In genomic region chr4:32251946-32252672, GRCm38 (mm10) we compare ENCODE assay signal across 18 mouse cellular contexts. TPM values are rescaled to one million over a fixed set of nuclear protein-coding genes. Genes with fewer than 3 reads are reported as not detected.
DNase-seq lines count a peak whose midpoint lies in the region; ATAC-seq and TF ChIP-seq lines count a peak whose summit lies in the region.
"Had no signal": no experiment of that assay in that cellular context is flagged by ENCODE, and none has a peak within 500 bp of the region (broad histone marks: within the 10 kb centered on the region; RNA-seq: fewer than 3 reads in every experiment).

No protein-coding gene starts in this region.

- no peak for TF ChIP-seq CTCF in brain, embryonic 14.5 days (IDR thresholded peaks at IDR 0.05; ENCODE audit: borderline replicate concordance, extremely low read depth, insufficient read depth, insufficient read length)

- no peaks in the 10 kb centered on the region for H3K9me3 ChIP-seq in hindbrain, embryonic 10.5 days
- H3K9me3 ChIP-seq in hindbrain, embryonic 16.5 days (ENCODE audit: control insufficient read depth, low read length) = no peaks in the 10 kb centered on the region
- H3K9me3 ChIP-seq in neural tube, embryonic 13.5 days = no peaks in the 10 kb centered on the region
- no peaks in the 10 kb centered on the region for H3K9me3 ChIP-seq in neural tube, embryonic 15.5 days (replicated peaks)
- H3K9me3 ChIP-seq: limb, embryonic 15.5 days had no signal

- no peak overlapping the region for H3K4me2 ChIP-seq in hindbrain, embryonic 16.5 days (ENCODE audit: low read length)
- no peak overlapping the region for H3K4me2 ChIP-seq in neural tube, embryonic 13.5 days
- no peak overlapping the region for H3K4me2 ChIP-seq in neural tube, embryonic 15.5 days

- H3K27me3 ChIP-seq in hindbrain, embryonic 10.5 days (ENCODE audit: insufficient read depth, poor library complexity, severe bottlenecking) = no peaks in the 10 kb centered on the region
- H3K27me3 ChIP-seq in hindbrain, embryonic 16.5 days (replicated peaks; ENCODE audit: control insufficient read depth, insufficient read depth, low read length) = no peaks in the 10 kb centered on the region
- H3K27me3 ChIP-seq in neural tube, embryonic 13.5 days = no peaks in the 10 kb centered on the region
- no peaks in the 10 kb centered on the region for H3K27me3 ChIP-seq in neural tube, embryonic 15.5 days (replicated peaks)
- H3K27me3 ChIP-seq: CH12.LX; limb, embryonic 15.5 days had no signal

- no peak for DNase-seq in hindbrain, embryonic 10.5 days (ENCODE audit: low spot score)
- peak; percentile 49 for DNase-seq in brain, embryonic 14.5 days (ENCODE audit: low read depth)
- DNase-seq in induced T-regulatory cell, adult 2 months (ENCODE audit: low read depth) = peak; percentile 59
- no peak for DNase-seq in adrenal gland, adult 18-20 months (ENCODE audit: low spot score in 2 of 2)
- DNase-seq: cerebellum, postnatal 10 days; gastrocnemius, adult 2 months; heart, adult 2 months; heart, postnatal 4 days; kidney, adult 18-20 months; lung, adult 18-20 months; lung, postnatal 4 days; right cerebral cortex, postnatal 25 days; thymus, postnatal 14 days had no signal

- H3K4me3 ChIP-seq in hindbrain, embryonic 10.5 days = no peak overlapping the region
- no peak overlapping the region for H3K4me3 ChIP-seq in hindbrain, embryonic 16.5 days (ENCODE audit: low read length)
- H3K4me3 ChIP-seq in neural tube, embryonic 13.5 days = no peak overlapping the region
- H3K4me3 ChIP-seq in neural tube, embryonic 15.5 days (replicated peaks) = no peak overlapping the region

- TF ChIP-seq POLR2A in brain, embryonic 14.5 days (IDR thresholded peaks at IDR 0.05; ENCODE audit: borderline replicate concordance, extremely low read depth, insufficient read depth, insufficient read length, poor library complexity, severe bottlenecking) = no peak

- WGBS in hindbrain, embryonic 10.5 days = 46% methylated on average over 15 of the region's 15 CpGs
- 45% methylated on average over 15 of the region's 15 CpGs for WGBS in hindbrain, embryonic 16.5 days
- WGBS in neural tube, embryonic 13.5 days = 50% methylated on average over 15 of the region's 15 CpGs
- 48% methylated on average over 15 of the region's 15 CpGs for WGBS in neural tube, embryonic 15.5 days

- peak overlapping the region; percentile 90 for H3K27ac ChIP-seq in hindbrain, embryonic 10.5 days
- no peak overlapping the region for H3K27ac ChIP-seq in hindbrain, embryonic 16.5 days (ENCODE audit: low read depth, low read length)
- peak overlapping the region; percentile 33; the same call in 1 of the 2 replicates for H3K27ac ChIP-seq in neural tube, embryonic 13.5 days (replicated peaks)
- no peak overlapping the region; the same call in 1 of the 2 replicates for H3K27ac ChIP-seq in neural tube, embryonic 15.5 days (replicated peaks)

- H3K36me3 ChIP-seq in hindbrain, embryonic 10.5 days = no peaks in the 10 kb centered on the region
- H3K36me3 ChIP-seq in hindbrain, embryonic 16.5 days (ENCODE audit: control insufficient read depth, insufficient read depth, low read length) = no peaks in the 10 kb centered on the region
- no peaks in the 10 kb centered on the region; the same call in 1 of the 2 replicates for H3K36me3 ChIP-seq in neural tube, embryonic 13.5 days
- H3K36me3 ChIP-seq in neural tube, embryonic 15.5 days = no peaks in the 10 kb centered on the region
- H3K36me3 ChIP-seq: limb, embryonic 15.5 days had no signal

- H3K9ac ChIP-seq in hindbrain, embryonic 16.5 days (ENCODE audit: low read depth, low read length) = no peak overlapping the region
- 0 out of 2 replicates have a peak overlapping the region, but pooled peaks have one; percentile 13 for H3K9ac ChIP-seq in neural tube, embryonic 13.5 days
- H3K9ac ChIP-seq in neural tube, embryonic 15.5 days (replicated peaks) = no peak overlapping the region
- H3K9ac ChIP-seq: limb, embryonic 15.5 days had no signal

- H3K4me1 ChIP-seq in hindbrain, embryonic 10.5 days (replicated peaks) = peaks cover 56% of the 10 kb centered on the region
- H3K4me1 ChIP-seq in hindbrain, embryonic 16.5 days (ENCODE audit: control insufficient read depth, insufficient read depth, low read depth, low read length) = peaks cover 26% of the 10 kb centered on the region
- peaks cover 55% of the 10 kb centered on the region for H3K4me1 ChIP-seq in neural tube, embryonic 13.5 days (replicated peaks)
- H3K4me1 ChIP-seq in neural tube, embryonic 15.5 days = peaks cover 43% of the 10 kb centered on the region

- no peak for ATAC-seq in hindbrain, embryonic 16.5 days
- ATAC-seq in neural tube, embryonic 13.5 days (ENCODE audit: low read depth) = no peak
- no peak for ATAC-seq in neural tube, embryonic 15.5 days (ENCODE audit: low FRiP score)

RNA-seq across cellular contexts. Expression of gene Bach2, which starts 13.5 kb away (rescaled TPM):
- polyA plus RNA-seq in hindbrain, embryonic 10.5 days (2016; fragmentation: Nextera tagmentation; extraction: Ambion mirVana) = 9.5 and 13.4 TPM in 2 replicates
- 19.1 and 20.4 TPM in 2 replicates for polyA plus RNA-seq in hindbrain, embryonic 16.5 days (2015; fragmentation: Nextera tagmentation; extraction: Ambion mirVana)
- 31.5 and 37.7 TPM in 2 replicates for polyA plus RNA-seq in neural tube, embryonic 13.5 days (2015; fragmentation: Nextera tagmentation; extraction: Ambion mirVana)
- 19.0 and 24.3 TPM in 2 replicates for polyA plus RNA-seq in neural tube, embryonic 15.5 days (2015; fragmentation: Nextera tagmentation; extraction: Ambion mirVana)
- 23.6 and 31.4 TPM in 2 replicates for polyA plus RNA-seq in brain, embryonic 14.5 days (2012; rRNA removed)
- 1 to 10 TPM; 1.9 to 2.8 TPM for total RNA-seq in adrenal gland, adult 18-20 months (2021)
- total RNA-seq: CH12.LX had no signal

Comparison
In these comparisons a context has a peak if more than half of its experiments do, and no peak if none do; other contexts are left out.
1. H3K27ac ChIP-seq: peak in hindbrain, embryonic 10.5 days (single experiment) and neural tube, embryonic 13.5 days (single experiment); none in hindbrain, embryonic 16.5 days (single experiment) and neural tube, embryonic 15.5 days (single experiment).
2. DNase-seq: peak in brain, embryonic 14.5 days (single experiment) and induced T-regulatory cell, adult 2 months (single experiment); none in hindbrain, embryonic 10.5 days (single experiment) and adrenal gland, adult 18-20 months (0 of 2).